Mouse (Mus musculus) limb, embryonic 15.5 days (tissue): Measurements from ENCODE around the gene Pik3ca. TPM values are rescaled to one million over a fixed set of nuclear protein-coding genes. Genes with fewer than 3 reads are reported as not detected.

ENCODE experiments used
- ATAC-seq: fragments of 200-750 bp; cut with Nextera tagmentation; 2 replicates; pipeline ENCODE4 v1.8.0; 2017; ENCODE audit warnings: low read depth, moderate TSS enrichment; ENCODE audit not compliant: insufficient number of reproducible peaks, low FRiP score, low TSS enrichment
- H3K27ac ChIP-seq: fragments of 300-500 bp; sonication (generic); 2 replicates; pipeline ENCODE4 v1.5.1; 2015; ENCODE audit warnings: moderate library complexity, mild to moderate bottlenecking, inconsistent platforms
- H3K27me3 ChIP-seq: fragments of 300-500 bp; sonication (generic); 2 replicates; pipeline ENCODE4 v1.6.1; 2015; ENCODE audit warnings: inconsistent platforms
- H3K36me3 ChIP-seq: fragments of 300-500 bp; sonication (generic); 2 replicates; pipeline ENCODE4 v1.6.1; 2015; ENCODE audit warnings: inconsistent platforms
- H3K4me1 ChIP-seq: fragments of 300-500 bp; sonication (generic); 2 replicates; pipeline ENCODE4 v1.6.1; 2015; ENCODE audit warnings: inconsistent platforms
- H3K4me2 ChIP-seq: fragments of 300-500 bp; sonication (generic); 2 replicates; pipeline ENCODE4 v1.6.1; 2015; ENCODE audit warnings: mild to moderate bottlenecking, inconsistent platforms
- H3K4me3 ChIP-seq: fragments of 300-500 bp; sonication (generic); 2 replicates; pipeline ENCODE4 v1.5.1; 2015; ENCODE audit warnings: mild to moderate bottlenecking, inconsistent platforms
- H3K9ac ChIP-seq: fragments of 300-500 bp; sonication (generic); 2 replicates; pipeline ENCODE4 v1.6.1; 2015; ENCODE audit warnings: inconsistent platforms
- H3K9me3 ChIP-seq: fragments of 300-500 bp; sonication (generic); 2 replicates; pipeline ENCODE4 v1.6.1; 2016; ENCODE audit warnings: inconsistent platforms
- WGBS: fragments of 180-500 bp; shearing (Covaris S2); methylation state at CpG from one replicate; pipeline ENCODE4 v1.1.7; 2015; 5-methylcytosine and 5-hydroxymethylcytosine counted together
- polyA plus RNA-seq: library from polyadenylated mRNA; unstranded; fragments of >200 nt; fragmentation: Nextera tagmentation; extraction: Ambion mirVana; gene quantifications from 2 replicates; pipeline ENCODE4 v1.2.1, GENCODE M21; 2015

Gene Pik3ca
- polyA plus RNA-seq, 1 experiment from 2014 or later, result 11.1 TPM

DNA sequence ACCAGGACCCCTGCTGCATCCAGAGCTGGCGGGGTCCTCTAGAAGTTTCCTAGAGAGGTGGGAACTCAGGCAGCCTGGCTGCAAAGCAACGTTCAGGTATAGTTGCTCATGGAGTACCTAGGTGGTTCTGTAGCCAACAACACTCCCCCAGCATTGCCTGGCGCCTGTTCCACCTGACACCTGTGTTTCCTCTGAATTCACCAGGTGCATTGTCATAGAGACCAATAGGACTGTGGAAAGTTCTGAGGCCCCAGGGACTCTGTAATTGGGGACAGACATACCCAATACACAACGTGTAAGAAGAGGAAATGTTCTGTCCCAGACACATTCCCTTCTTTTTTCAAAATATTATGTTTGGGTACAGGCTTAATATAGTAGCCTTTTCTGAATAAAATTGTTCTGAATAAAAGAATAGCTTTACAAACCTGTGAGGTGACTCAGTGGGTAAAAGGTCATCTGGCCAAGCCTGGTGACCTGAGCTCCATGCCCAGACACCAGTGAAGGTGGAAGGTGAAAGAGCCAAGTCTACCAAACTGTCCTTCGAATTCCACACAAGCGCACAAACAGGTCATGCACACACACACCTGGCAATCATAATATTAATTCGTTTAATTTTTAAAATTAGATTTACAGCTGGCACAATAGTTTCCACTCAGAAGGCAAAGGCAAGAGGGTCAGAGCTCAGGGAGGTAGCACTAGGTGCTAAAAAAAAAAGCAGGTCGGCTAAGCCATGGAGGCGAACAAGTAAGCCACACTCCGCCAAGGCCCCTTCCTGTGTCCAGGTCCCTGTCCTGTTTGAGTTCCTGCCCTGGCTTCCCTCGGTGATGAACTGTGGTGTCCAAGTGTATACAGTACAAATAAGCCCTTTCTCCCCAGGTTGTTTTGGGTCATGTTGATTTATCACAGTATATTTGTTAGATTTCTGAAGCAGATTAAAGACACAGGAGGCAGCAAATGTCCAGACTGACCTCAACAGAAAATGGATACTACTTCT, 94.9 kb downstream of the Pik3ca start, which contains the start of gene Kcnmb3:
TSS of gene Kcnmb3 (minus strand) at position 135 of the 994 bp plus-strand sequence.
- Histone ChIP-seq H3K27ac (no peak within 1 kb of the TSS), H3K9me3 (no peaks in the 10 kb centered on the region), H3K4me2 (no peak within 1 kb of the TSS), H3K27me3 (no peaks in the 10 kb centered on the region), H3K4me1 (no peaks in the 10 kb centered on the region), H3K36me3 (no peaks in the 10 kb centered on the region), H3K4me3 (no peak within 1 kb of the TSS), H3K9ac (no peak within 1 kb of the TSS)
- no peak for ATAC-seq
- 71% methylated on average over 11 of the region's 11 CpGs for WGBS

DNA sequence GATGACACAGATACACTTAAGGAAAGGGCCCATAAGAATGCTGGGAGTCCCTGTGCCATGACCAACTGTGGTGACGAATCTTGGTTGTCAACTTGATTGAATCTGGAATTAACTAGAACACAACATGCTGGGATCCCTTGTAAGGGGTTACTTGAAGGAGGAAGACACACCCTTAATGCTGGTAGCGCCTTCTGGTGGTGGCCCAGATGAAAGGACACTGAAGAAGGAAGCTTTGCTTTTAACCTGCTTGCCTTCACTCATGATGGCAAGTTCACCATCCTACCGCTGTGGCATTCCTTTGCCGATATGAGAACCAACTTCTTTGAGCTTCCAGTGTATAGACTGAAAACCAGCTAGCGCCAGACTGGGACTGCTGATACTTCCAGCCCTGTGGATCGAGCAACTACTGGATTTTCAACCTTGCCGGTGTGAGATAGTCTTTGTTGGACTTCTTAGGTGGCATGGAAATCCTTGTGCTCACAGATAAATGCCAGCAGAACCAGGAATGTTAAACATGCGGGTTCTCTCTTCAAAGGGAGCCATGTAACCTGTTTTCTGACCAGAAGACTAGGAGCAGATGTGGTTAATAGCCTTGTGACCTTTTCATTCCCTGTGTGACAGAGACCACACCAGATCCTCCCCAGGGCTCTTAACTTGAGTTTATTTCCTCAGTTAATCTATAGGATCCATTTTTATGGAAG, 97.1 kb downstream of the Pik3ca start:
- Histone ChIP-seq H3K27me3 (no peaks in the 10 kb centered on the region), H3K4me2 (no peak overlapping the region), H3K27ac (no peak overlapping the region), H3K9me3 (no peaks in the 10 kb centered on the region), H3K36me3 (no peaks in the 10 kb centered on the region), H3K9ac (no peak overlapping the region), H3K4me1 (no peaks in the 10 kb centered on the region), H3K4me3 (no peak overlapping the region)
- WGBS, result 75% methylated on average over 8 of the region's 8 CpGs
- ATAC-seq, result no peak

DNA sequence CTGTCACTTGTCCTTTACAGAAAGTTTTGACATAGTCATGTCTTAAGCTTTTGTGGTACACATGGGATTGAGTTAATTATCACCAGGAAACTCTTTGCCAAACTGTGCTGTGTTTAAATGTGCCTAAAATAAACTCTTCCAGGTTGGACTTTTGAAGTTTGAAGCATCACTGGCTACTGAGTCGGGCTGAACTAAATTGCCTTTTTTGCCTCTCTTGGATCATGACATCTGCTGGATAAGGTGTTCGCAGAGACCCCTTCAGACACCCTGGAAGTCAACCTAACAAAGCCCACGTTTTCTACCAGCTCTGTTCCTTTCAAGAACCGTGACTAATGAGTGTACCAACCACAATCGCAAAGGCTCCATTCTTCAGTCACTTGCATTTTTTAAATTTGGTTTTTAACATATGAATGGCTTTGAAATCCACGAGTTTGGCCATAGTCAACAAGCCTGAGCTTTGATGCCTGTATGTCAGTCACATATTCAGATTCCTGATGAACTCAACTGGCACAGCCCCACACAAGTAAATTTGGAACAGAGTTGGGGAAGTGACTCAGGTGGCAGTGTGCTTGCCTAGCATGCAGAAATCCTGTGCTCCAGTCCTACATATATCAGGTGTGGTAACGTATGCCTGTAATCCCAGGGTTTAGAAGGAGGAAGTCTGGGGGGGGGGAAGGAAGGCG, 97.8 kb downstream of the Pik3ca start:
- no peak overlapping the region for H3K4me3 ChIP-seq
- no peak overlapping the region for H3K4me2 ChIP-seq
- H3K27me3 ChIP-seq, result no peaks in the 10 kb centered on the region
- ATAC-seq, result no peak
- H3K36me3 ChIP-seq, result no peaks in the 10 kb centered on the region
- no peaks in the 10 kb centered on the region for H3K4me1 ChIP-seq
- WGBS, result 54% methylated on average over 8 of the region's 8 CpGs
- H3K9ac ChIP-seq, result no peak overlapping the region
- H3K27ac ChIP-seq, result no peak overlapping the region
- H3K9me3 ChIP-seq, result no peaks in the 10 kb centered on the region

GRCm38 (mm10) chr3:32495856-32496710, 98.6 kb downstream of the Pik3ca start:
- H3K27ac ChIP-seq, result no peak overlapping the region
- no peak overlapping the region for H3K9ac ChIP-seq
- H3K4me2 ChIP-seq, result no peak overlapping the region
- 50% methylated on average over 8 of the region's 8 CpGs for WGBS
- H3K4me3 ChIP-seq, result no peak overlapping the region
- no peaks in the 10 kb centered on the region for H3K36me3 ChIP-seq
- ATAC-seq, result no peak
- H3K27me3 ChIP-seq, result no peaks in the 10 kb centered on the region
- no peaks in the 10 kb centered on the region for H3K4me1 ChIP-seq
- H3K9me3 ChIP-seq, result no peaks in the 10 kb centered on the region

- no peak overlapping the region for H3K9ac ChIP-seq
- no peaks in the 10 kb centered on the region for H3K36me3 ChIP-seq
- no peak overlapping the region for H3K4me3 ChIP-seq
- no peaks in the 10 kb centered on the region for H3K27me3 ChIP-seq
- no peak overlapping the region for H3K27ac ChIP-seq
- WGBS, result 92% methylated on average over 1 of the region's 1 CpGs
- ATAC-seq, result no peak
- H3K9me3 ChIP-seq, result no peaks in the 10 kb centered on the region
- no peaks in the 10 kb centered on the region for H3K4me1 ChIP-seq
- no peak overlapping the region for H3K4me2 ChIP-seq
These were observed 99.2 kb downstream of the Pik3ca start for GRCm38 (mm10) chr3:32496711-32497070.

DNA sequence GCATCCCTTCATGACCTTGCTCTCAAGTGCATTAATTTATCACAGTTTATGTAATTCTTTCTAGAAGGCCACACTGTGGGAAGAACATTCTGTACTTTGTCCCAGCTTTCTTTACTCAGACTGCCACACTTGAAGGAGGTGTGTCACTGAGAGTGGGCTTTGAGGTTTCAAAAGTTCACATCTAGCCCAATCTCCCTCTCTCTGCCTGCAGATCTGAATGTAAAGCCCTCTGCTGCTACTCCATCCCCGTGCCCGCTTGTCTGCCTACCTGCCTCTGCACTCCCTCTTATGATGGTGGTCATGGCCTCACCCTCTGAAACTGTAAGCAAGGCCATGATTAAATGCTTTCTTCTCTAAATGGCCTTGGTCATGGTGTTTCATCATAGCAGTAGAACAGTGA, 102.9 kb downstream of the Pik3ca start:
- no peaks in the 10 kb centered on the region for H3K36me3 ChIP-seq
- no peak overlapping the region for H3K9ac ChIP-seq
- no peaks in the 10 kb centered on the region for H3K4me1 ChIP-seq
- no peaks in the 10 kb centered on the region for H3K27me3 ChIP-seq
- WGBS, result 93% methylated on average over 2 of the region's 2 CpGs
- H3K27ac ChIP-seq, result no peak overlapping the region
- no peak overlapping the region for H3K4me3 ChIP-seq
- no peaks in the 10 kb centered on the region for H3K9me3 ChIP-seq
- ATAC-seq, result no peak
- H3K4me2 ChIP-seq, result no peak overlapping the region

- no peak overlapping the region for H3K4me2 ChIP-seq
- no peaks in the 10 kb centered on the region for H3K36me3 ChIP-seq
- H3K27ac ChIP-seq, result no peak overlapping the region
- no peaks in the 10 kb centered on the region for H3K27me3 ChIP-seq
- H3K9me3 ChIP-seq, result no peaks in the 10 kb centered on the region
- WGBS, result 65% methylated on average over 3 of the region's 3 CpGs
- H3K9ac ChIP-seq, result no peak overlapping the region
- H3K4me3 ChIP-seq, result no peak overlapping the region
- no peak for ATAC-seq
- peaks cover 3% of the 10 kb centered on the region; the same call in 1 of the 2 replicates for H3K4me1 ChIP-seq
These were observed 108.4 kb downstream of the Pik3ca start for GRCm38 (mm10) chr3:32505841-32506240.

DNA sequence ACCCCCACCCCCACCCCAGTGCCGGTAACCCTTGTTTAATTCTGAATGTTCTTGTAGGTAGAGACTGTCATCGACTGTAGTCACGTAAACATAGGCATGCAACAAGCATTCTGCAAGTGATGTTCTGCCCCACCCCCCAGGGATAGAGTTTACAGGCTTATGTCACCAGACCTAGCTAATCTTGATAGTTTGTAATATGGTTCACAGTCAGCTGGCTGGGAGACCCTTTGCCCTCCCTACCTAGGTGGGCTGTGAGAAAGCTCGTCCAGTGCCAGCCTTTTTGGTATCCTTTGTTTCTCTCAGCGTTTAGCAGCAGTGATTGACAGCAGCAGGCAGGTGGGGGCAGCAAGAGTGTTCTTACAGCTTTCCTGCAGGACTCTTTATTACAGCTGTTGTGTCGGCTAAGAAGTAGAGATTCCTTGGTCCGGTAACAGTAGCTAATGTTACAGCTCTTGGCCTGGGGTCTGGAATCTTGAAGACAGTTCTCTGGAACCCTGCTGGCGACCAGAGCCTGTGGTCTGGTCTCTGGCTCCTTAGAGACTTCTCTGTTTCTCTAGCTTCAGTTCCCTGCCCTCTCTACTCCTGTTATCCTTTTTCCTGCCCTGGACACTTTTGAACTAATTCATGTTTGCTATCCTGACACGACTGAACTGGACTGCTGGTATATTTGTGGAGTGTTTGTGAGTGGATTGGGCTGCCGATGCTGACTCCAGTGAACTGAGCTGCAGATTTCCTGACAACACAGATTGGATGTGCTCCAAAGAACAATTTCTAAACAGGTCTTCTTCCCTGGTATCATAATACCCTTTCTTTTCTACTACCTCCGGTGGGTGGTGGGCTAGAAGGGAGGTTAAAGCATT, 109.1 kb downstream of the Pik3ca start:
- H3K36me3 ChIP-seq, result no peaks in the 10 kb centered on the region
- no peaks in the 10 kb centered on the region for H3K27me3 ChIP-seq
- H3K9me3 ChIP-seq, result no peaks in the 10 kb centered on the region
- no peak for ATAC-seq
- H3K4me1 ChIP-seq, result peaks cover 8% of the 10 kb centered on the region
- WGBS, result 47% methylated on average over 11 of the region's 11 CpGs
- H3K9ac ChIP-seq, result no peak overlapping the region
- H3K4me3 ChIP-seq, result no peak overlapping the region
- H3K27ac ChIP-seq, result no peak overlapping the region
- no peak overlapping the region for H3K4me2 ChIP-seq

DNA sequence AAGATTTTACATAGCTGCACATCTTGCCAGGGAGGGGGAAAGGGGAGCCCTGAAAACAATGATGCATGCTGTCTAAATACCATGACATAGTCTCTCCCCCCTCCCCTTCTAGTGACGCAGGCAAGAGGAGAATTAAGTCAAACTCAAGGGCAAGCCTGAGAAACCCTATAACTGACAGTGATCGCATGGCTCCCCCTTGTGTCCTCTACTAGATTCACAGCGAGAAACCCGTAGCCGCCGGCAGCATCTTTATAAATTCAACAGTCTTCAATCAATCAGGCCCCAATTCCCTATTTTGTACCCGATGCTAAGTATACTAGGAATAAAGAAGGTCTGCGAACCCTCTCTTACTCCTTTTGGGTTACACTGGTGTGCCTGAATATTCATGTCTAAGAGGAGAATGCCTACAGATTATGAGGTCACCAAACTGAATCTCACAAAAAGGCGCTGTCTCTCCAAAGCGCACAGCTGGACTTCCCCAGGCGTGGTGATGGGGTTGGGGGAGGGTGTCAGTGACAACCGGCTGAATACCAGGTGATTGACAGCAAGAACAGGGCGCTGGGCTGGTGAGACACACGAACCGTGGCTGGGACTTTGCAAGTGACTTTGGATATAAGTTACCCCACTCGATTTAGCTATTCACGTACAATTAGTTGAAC, 111.3 kb downstream of the Pik3ca start:
- Histone ChIP-seq H3K4me3 (no peak overlapping the region), H3K9me3 (no peaks in the 10 kb centered on the region), H3K27me3 (no peaks in the 10 kb centered on the region), H3K4me2 (peak overlapping the region; percentile 29), H3K27ac (no peak overlapping the region), H3K4me1 (peaks cover 13% of the 10 kb centered on the region), H3K36me3 (peaks cover 3% of the 10 kb centered on the region; the same call in 1 of the 2 replicates), H3K9ac (no peak overlapping the region)
- ATAC-seq, result no peak
- 3% methylated on average over 17 of the region's 17 CpGs for WGBS
